Comparison of ENCODE assay signal across 8 mouse cellular contexts in the genomic region with DNA sequence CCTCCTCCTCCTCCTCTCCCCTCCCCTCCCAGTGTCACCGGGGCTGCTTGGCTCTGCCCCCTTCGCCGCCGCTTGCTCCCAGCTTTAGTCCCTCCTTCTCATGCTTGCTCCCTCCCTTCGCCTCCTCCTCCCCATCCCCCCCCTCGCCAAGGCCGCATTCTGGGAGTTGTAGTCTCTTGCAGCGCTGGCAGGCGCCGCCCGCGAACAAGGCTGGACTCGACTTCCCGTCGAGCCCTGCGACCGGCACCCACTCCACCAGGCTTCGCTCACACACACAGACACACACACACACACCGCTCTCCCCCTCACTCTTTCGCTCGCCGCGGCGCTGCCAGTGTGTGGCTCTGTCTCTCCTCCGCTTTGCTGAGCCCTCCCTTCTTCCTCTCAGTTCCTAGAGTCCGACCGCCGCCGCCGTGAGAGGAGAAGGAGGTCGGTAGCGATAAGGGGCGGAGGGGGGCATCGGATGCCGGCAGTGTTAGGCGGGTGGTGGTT. TPM values are rescaled to one million over a fixed set of nuclear protein-coding genes. Genes with fewer than 3 reads are reported as not detected.
DNase-seq lines count a peak whose midpoint lies in the region; ATAC-seq and TF ChIP-seq lines count a peak whose summit lies in the region.

No protein-coding gene starts in this region.

- H3K9ac ChIP-seq in MEL (ENCODE audit: control insufficient read depth, low read depth, low read length, poor library complexity, severe bottlenecking): peak overlapping the region; percentile 76
- H3K9ac ChIP-seq in forebrain, postnatal 0 days: peak overlapping the region; percentile 57
- peak overlapping the region; percentile 47 for H3K9ac ChIP-seq in lung, embryonic 15.5 days

- peaks cover 3% of the 10 kb centered on the region for H3K79me2 ChIP-seq in MEL (ENCODE audit: control insufficient read depth, insufficient read depth, low read length, poor library complexity)

- 0 out of 4 replicates have a peak, but pooled peaks of 1 of the 2 experiments have one; percentile 2 for TF ChIP-seq EP300 in MEL (IDR thresholded peaks at IDR 0.05; ENCODE audit: low read depth in 1 of 2, low read length in 2 of 2)

- 3% methylated on average over 23 of the region's 36 CpGs for WGBS in cerebellum, adult 2 months
- 23% methylated on average over 33 of the region's 36 CpGs for WGBS in forebrain, postnatal 0 days
- WGBS in lung, embryonic 15.5 days: 15% methylated on average over 22 of the region's 36 CpGs

- peak; percentile 39 to 80; a peak in 2 of 4 replicates for TF ChIP-seq POLR2A in MEL (IDR thresholded peaks at IDR 0.05; ENCODE audit: control insufficient read depth in 1 of 2, insufficient read depth in 1 of 2, low read depth in 1 of 2, low read length in 2 of 2, poor library complexity in 1 of 2)
- peak; percentile 89 for TF ChIP-seq POLR2A in cerebellum, adult 2 months (IDR thresholded peaks at IDR 0.05; ENCODE audit: borderline replicate concordance, insufficient read depth, low read length)

- no peak for TF ChIP-seq RAD21 in MEL (IDR thresholded peaks at IDR 0.05; ENCODE audit: low read depth, low read length)

- ATAC-seq in forebrain, postnatal 0 days: peak; percentile 96
- ATAC-seq in lung, embryonic 15.5 days (ENCODE audit: borderline replicate concordance, extremely low read depth, low FRiP score, low TSS enrichment): peak; percentile 91

- H3K36me3 ChIP-seq in MEL (ENCODE audit: control insufficient read depth in 1 of 2, insufficient read depth in 2 of 2, low read length in 2 of 2): no peaks in the 10 kb centered on the region; a peak in 1 of 4 replicates
- no peaks in the 10 kb centered on the region for H3K36me3 ChIP-seq in forebrain, postnatal 0 days (ENCODE audit: insufficient read depth)
- no peaks in the 10 kb centered on the region for H3K36me3 ChIP-seq in lung, embryonic 15.5 days

- no peak for TF ChIP-seq CTCF in MEL (IDR thresholded peaks at IDR 0.05 in 2 of 3, conservative IDR thresholded peaks at IDR 0.05 in 1 of 3; ENCODE audit: control insufficient read depth in 1 of 3, insufficient read depth in 1 of 3, low read depth in 2 of 3, low read length in 3 of 3, poor library complexity in 1 of 3, severe bottlenecking in 1 of 3)
- TF ChIP-seq CTCF in cerebellum, adult 2 months (IDR thresholded peaks at IDR 0.05; ENCODE audit: borderline replicate concordance, insufficient read depth, low read depth, low read length): no peak
- peak; percentile 21; the same call in 1 of the 2 replicates for TF ChIP-seq CTCF in forebrain, postnatal 0 days (IDR thresholded peaks at IDR 0.05; ENCODE audit: low read depth)

- H3K4me2 ChIP-seq in forebrain, postnatal 0 days (ENCODE audit: low read depth): peak overlapping the region; percentile 68
- peak overlapping the region; percentile 81 for H3K4me2 ChIP-seq in lung, embryonic 15.5 days

- H3K4me1 ChIP-seq in MEL (ENCODE audit: control insufficient read depth in 1 of 2, insufficient read depth in 2 of 2, low read length in 2 of 2): peaks cover 0 to 5% of the 10 kb centered on the region in 2 experiments; a peak in 2 of 4 replicates
- H3K4me1 ChIP-seq in cerebellum, adult 2 months (ENCODE audit: control insufficient read depth, insufficient read depth, low read length): peaks cover 2% of the 10 kb centered on the region; the same call in 1 of the 2 replicates
- H3K4me1 ChIP-seq in forebrain, postnatal 0 days (ENCODE audit: insufficient read depth): no peaks in the 10 kb centered on the region
- 0 out of 2 replicates have a peak, but pooled peaks cover 6% of the 10 kb centered on the region for H3K4me1 ChIP-seq in lung, embryonic 15.5 days

- H3K9me3 ChIP-seq in MEL (replicated peaks; ENCODE audit: insufficient read depth, low read length): no peaks in the 10 kb centered on the region
- H3K9me3 ChIP-seq in forebrain, postnatal 0 days (ENCODE audit: low read length): no peaks in the 10 kb centered on the region
- no peaks in the 10 kb centered on the region for H3K9me3 ChIP-seq in lung, embryonic 15.5 days

- H3K4me3 ChIP-seq in MEL (ENCODE audit: control insufficient read depth in 1 of 2, insufficient read depth in 1 of 2, low read depth in 2 of 2, low read length in 2 of 2): peak overlapping the region; percentile 74 to 80
- H3K4me3 ChIP-seq in cerebellum, adult 2 months (replicated peaks; ENCODE audit: insufficient read depth, low read depth, low read length): peak overlapping the region; percentile 83
- H3K4me3 ChIP-seq in forebrain, postnatal 0 days (ENCODE audit: low read depth, low read length): peak overlapping the region; percentile 55
- peak overlapping the region; percentile 59 for H3K4me3 ChIP-seq in lung, embryonic 15.5 days

- H3K27me3 ChIP-seq in MEL (ENCODE audit: control insufficient read depth in 1 of 2, insufficient read depth in 2 of 2, low read length in 2 of 2): no peaks in the 10 kb centered on the region
- H3K27me3 ChIP-seq in cerebellum, adult 2 months (ENCODE audit: control insufficient read depth, insufficient read depth, low read length): no peaks in the 10 kb centered on the region
- H3K27me3 ChIP-seq in forebrain, postnatal 0 days (ENCODE audit: insufficient read depth, low read length): no peaks in the 10 kb centered on the region
- peaks cover 9% of the 10 kb centered on the region; the same call in 1 of the 2 replicates for H3K27me3 ChIP-seq in lung, embryonic 15.5 days

- H3K27ac ChIP-seq in MEL (ENCODE audit: control insufficient read depth, low read depth, low read length): peak overlapping the region; percentile 74
- H3K27ac ChIP-seq in cerebellum, adult 2 months (ENCODE audit: insufficient read depth, low read length): peak overlapping the region; percentile 60; the same call in 1 of the 2 replicates
- H3K27ac ChIP-seq in forebrain, postnatal 0 days (ENCODE audit: low read depth, low read length): peak overlapping the region; percentile 78
- peak overlapping the region; percentile 75 for H3K27ac ChIP-seq in lung, embryonic 15.5 days

- peak; percentile 93 for DNase-seq in MEL (ENCODE audit: low read depth, low spot score)
- DNase-seq in cerebellum, adult 2 months: peak; percentile 83 to 93
- peak; percentile 93 for DNase-seq in forebrain, postnatal 0 days
- DNase-seq in heart, postnatal 4 days: peak; percentile 88
- peak; percentile 88 for DNase-seq in layer of hippocampus, adult 8-10 months (ENCODE audit: low spot score in 2 of 2)
- DNase-seq in ovary, adult 18-20 months (ENCODE audit: low spot score): peak; percentile 88
- peak; percentile 89 for DNase-seq in thymus, postnatal 0 days (ENCODE audit: low spot score)

TF ChIP-seq in MEL, 35 proteins besides CTCF, POLR2A, EP300 and RAD21 (continues in another document):
- TF ChIP-seq ZMIZ1 (IDR thresholded peaks at IDR 0.05; ENCODE audit: low read depth, low read length) (no peak; the same call in 1 of the 2 replicates), ETS1 (IDR thresholded peaks at IDR 0.05; ENCODE audit: low read depth, low read length) (peak; percentile 22; the same call in 1 of the 2 replicates), POLR2AphosphoS5 (IDR thresholded peaks at IDR 0.05; ENCODE audit: borderline replicate concordance, low read depth, low read length) (no peak), JUND (IDR thresholded peaks at IDR 0.05; ENCODE audit: low read depth, low read length) (no peak), USF1 (IDR thresholded peaks at IDR 0.05; ENCODE audit: low read depth, low read length) (no peak), MXI1 (IDR thresholded peaks at IDR 0.05; ENCODE audit: low read depth, low read length) (peak; percentile 57), MAX (IDR thresholded peaks at IDR 0.05; ENCODE audit: low read length) (no peak), SMC3 (IDR thresholded peaks at IDR 0.05; ENCODE audit: low read depth, low read length) (no peak), MAFK (IDR thresholded peaks at IDR 0.05; ENCODE audit: borderline replicate concordance, low read depth, low read length) (no peak), GABPA (IDR thresholded peaks at IDR 0.05; ENCODE audit: low read depth, low read length) (no peak), ELF1 (IDR thresholded peaks at IDR 0.05; ENCODE audit: low read depth, low read length) (0 out of 2 replicates have a peak, but pooled peaks have one; percentile 19), BHLHE40 (IDR thresholded peaks at IDR 0.05; ENCODE audit: borderline replicate concordance, low read depth, low read length) (no peak), E2F4 (IDR thresholded peaks at IDR 0.05; ENCODE audit: borderline replicate concordance, low read depth, low read length) (no peak), POLR2AphosphoS2 (IDR thresholded peaks at IDR 0.05; ENCODE audit: low read length) (no peak), CHD2 (IDR thresholded peaks at IDR 0.05; ENCODE audit: low read length) (peak; percentile 58), MYC (IDR thresholded peaks at IDR 0.05; ENCODE audit: low read depth, low read length) (no peak), NRF1 (IDR thresholded peaks at IDR 0.05; ENCODE audit: insufficient read depth, low read depth, low read length, poor library complexity, severe bottlenecking) (no peak), TAL1 (IDR thresholded peaks at IDR 0.05; ENCODE audit: low read length) (peak; percentile 14; the same call in 1 of the 2 replicates), HCFC1 (IDR thresholded peaks at IDR 0.05; ENCODE audit: low read depth, low read length) (peak; percentile 99), TCF12 (IDR thresholded peaks at IDR 0.05; ENCODE audit: low read depth, low read length) (peak; percentile 26; the same call in 1 of the 2 replicates), MYB (IDR thresholded peaks at IDR 0.05; ENCODE audit: low read depth, low read length) (no peak), MAZ (IDR thresholded peaks at IDR 0.05; ENCODE audit: low read depth, low read length) (peak; percentile 100), ZC3H11A (IDR thresholded peaks at IDR 0.05; ENCODE audit: low read depth, low read length) (no peak), ZKSCAN1 (IDR thresholded peaks at IDR 0.05; ENCODE audit: low read depth, low read length) (no peak), GATA1 (IDR thresholded peaks at IDR 0.05; ENCODE audit: low read depth, low read length) (no peak), RCOR1 (IDR thresholded peaks at IDR 0.05; ENCODE audit: low read depth, low read length) (no peak)

RNA-seq across cellular contexts. Expression of a gene that starts 2.3 kb away (rescaled TPM):
- total RNA-seq in MEL (2012; rRNA removed): 3.0 and 3.6 TPM in 2 replicates
- 10 to 100 TPM in 1 of 2 experiments, not detected in 1; 12.9 TPM for polyA plus RNA-seq in MEL (2012; ENCODE audit: insufficient read depth in 1 of 2, insufficient read length in 2 of 2, low read depth in 1 of 2, low replicate concordance in 2 of 2, missing spikeins in 1 of 2)
- 6.7 and 7.7 TPM in 2 replicates for polyA plus RNA-seq in cerebellum, adult 2 months (2012; rRNA removed)
- total RNA-seq in forebrain, postnatal 0 days (2014; rRNA removed): 8.5 and 13.8 TPM in 2 replicates
- 3.8 and 4.6 TPM in 2 replicates for polyA plus RNA-seq in forebrain, postnatal 0 days (2015; fragmentation: Nextera tagmentation; extraction: Ambion mirVana)
- 10 to 100 TPM; 10.2 to 11.4 TPM for total RNA-seq in heart, postnatal 4 days (2021)
- 10 to 100 TPM; 16.2 to 20.8 (median 19.0) TPM for total RNA-seq in layer of hippocampus, adult 8-10 months (2022)
- polyA plus RNA-seq in lung, embryonic 15.5 days (2015; fragmentation: Nextera tagmentation; extraction: Ambion mirVana): 4.8 and 5.2 TPM in 2 replicates
- polyA plus RNA-seq in thymus, postnatal 0 days (2015; fragmentation: Nextera tagmentation; extraction: Ambion mirVana): 1.4 and 1.8 TPM in 2 replicates

Comparison
In these comparisons a context has a peak if more than half of its experiments do, and no peak if none do; other contexts are left out.
1. Peak in every context shown above with its lines: DNase-seq, ATAC-seq, H3K4me3 ChIP-seq and H3K27ac ChIP-seq.